Mouse (Mus musculus) neural tube, embryonic 15.5 days (tissue): Measurements from ENCODE around the gene Mllt3. TPM values are rescaled to one million over a fixed set of nuclear protein-coding genes. Genes with fewer than 3 reads are reported as not detected.

Experiments used
- ATAC-seq: fragments of 200-750 bp; cut with Nextera tagmentation; 2 replicates; pipeline ENCODE4 v1.8.0; 2017; ENCODE audit warnings: mild to moderate bottlenecking, moderate TSS enrichment, moderate library complexity; ENCODE audit not compliant: low FRiP score
- H3K27ac ChIP-seq: fragments of 300-500 bp; sonication (generic); replicated peaks from 2 replicates; pipeline ENCODE4 v1.5.1; 2015; ENCODE audit warnings: mild to moderate bottlenecking, inconsistent platforms
- H3K27me3 ChIP-seq: fragments of 300-500 bp; sonication (generic); replicated peaks from 2 replicates; pipeline ENCODE4 v1.6.1; 2015; ENCODE audit warnings: inconsistent platforms
- H3K36me3 ChIP-seq: fragments of 300-500 bp; sonication (generic); 2 replicates; pipeline ENCODE4 v1.6.1; 2015; ENCODE audit warnings: inconsistent platforms
- H3K4me1 ChIP-seq: fragments of 300-500 bp; sonication (generic); 2 replicates; pipeline ENCODE4 v1.6.1; 2015; ENCODE audit warnings: inconsistent platforms
- H3K4me2 ChIP-seq: fragments of 300-500 bp; sonication (generic); 2 replicates; pipeline ENCODE4 v1.6.1; 2015; ENCODE audit warnings: inconsistent platforms, mild to moderate bottlenecking, moderate library complexity
- H3K4me3 ChIP-seq: fragments of 300-500 bp; sonication (generic); replicated peaks from 2 replicates; pipeline ENCODE4 v1.5.1; 2015; ENCODE audit warnings: mild to moderate bottlenecking, inconsistent platforms
- H3K9ac ChIP-seq: fragments of 300-500 bp; sonication (generic); replicated peaks from 2 replicates; pipeline ENCODE4 v1.6.1; 2015; ENCODE audit warnings: mild to moderate bottlenecking, inconsistent platforms
- H3K9me3 ChIP-seq: fragments of 300-500 bp; sonication (generic); replicated peaks from 2 replicates; pipeline ENCODE4 v1.6.1; 2016; ENCODE audit warnings: inconsistent platforms
- WGBS: fragments of 180-500 bp; shearing (Covaris S2); methylation state at CpG from one replicate; pipeline ENCODE4 v1.1.7; 2015; ENCODE audit warnings: mixed read lengths; 5-methylcytosine and 5-hydroxymethylcytosine counted together
- polyA plus RNA-seq: library from polyadenylated mRNA; unstranded; fragments of >200 nt; fragmentation: Nextera tagmentation; extraction: Ambion mirVana; gene quantifications from 2 replicates; pipeline ENCODE4 v1.2.1, GENCODE M21; 2015

The Mllt3 gene
- polyA plus RNA-seq, 1 experiment from 2014 or later, result 69.0 TPM

- no peak overlapping the region for H3K9ac ChIP-seq
- H3K27me3 ChIP-seq, result no peaks in the 10 kb centered on the region
- H3K4me3 ChIP-seq, result no peak overlapping the region
- no peaks in the 10 kb centered on the region for H3K36me3 ChIP-seq
- H3K27ac ChIP-seq, result no peak overlapping the region
- peaks cover 4% of the 10 kb centered on the region; the same call in 1 of the 2 replicates for H3K4me1 ChIP-seq
- no peak for ATAC-seq
- no peak overlapping the region for H3K4me2 ChIP-seq
- H3K9me3 ChIP-seq, result no peaks in the 10 kb centered on the region
- WGBS, result 95% methylated on average over 1 of the region's 1 CpGs
These were observed 214.9 kb downstream of the Mllt3 start for GRCm38 (mm10) chr4:87818276-87818675.

- H3K9ac ChIP-seq, result no peak overlapping the region
- ATAC-seq, result no peak
- WGBS, result 80% methylated on average over 7 of the region's 7 CpGs
- H3K27me3 ChIP-seq, result no peaks in the 10 kb centered on the region
- H3K27ac ChIP-seq, result no peak overlapping the region
- H3K4me3 ChIP-seq, result no peak overlapping the region
- peaks cover 4% of the 10 kb centered on the region; the same call in 1 of the 2 replicates for H3K4me1 ChIP-seq
- no peaks in the 10 kb centered on the region for H3K36me3 ChIP-seq
- H3K9me3 ChIP-seq, result no peaks in the 10 kb centered on the region
- H3K4me2 ChIP-seq, result no peak overlapping the region
These were observed 217.6 kb downstream of the Mllt3 start for GRCm38 (mm10) chr4:87815465-87816108.

- 75% methylated on average over 2 of the region's 2 CpGs for WGBS
- H3K27me3 ChIP-seq, result no peaks in the 10 kb centered on the region
- no peaks in the 10 kb centered on the region for H3K4me1 ChIP-seq
- no peak overlapping the region for H3K27ac ChIP-seq
- H3K4me3 ChIP-seq, result no peak overlapping the region
- no peak overlapping the region for H3K4me2 ChIP-seq
- no peaks in the 10 kb centered on the region for H3K9me3 ChIP-seq
- ATAC-seq, result no peak
- H3K9ac ChIP-seq, result no peak overlapping the region
- H3K36me3 ChIP-seq, result no peaks in the 10 kb centered on the region
These were observed 221.3 kb downstream of the Mllt3 start for GRCm38 (mm10) chr4:87811899-87812298.

GRCm38 (mm10) chr4:87806196-87806987 lies 226.8 kb downstream of the Mllt3 start:
- 12% methylated on average over 6 of the region's 6 CpGs for WGBS
- H3K9me3 ChIP-seq, result no peaks in the 10 kb centered on the region
- no peak overlapping the region for H3K27ac ChIP-seq
- no peaks in the 10 kb centered on the region for H3K36me3 ChIP-seq
- no peak for ATAC-seq
- no peak overlapping the region for H3K4me2 ChIP-seq
- H3K4me3 ChIP-seq, result no peak overlapping the region
- no peak overlapping the region for H3K9ac ChIP-seq
- H3K4me1 ChIP-seq, result peaks cover 11% of the 10 kb centered on the region; the same call in 1 of the 2 replicates
- H3K27me3 ChIP-seq, result no peaks in the 10 kb centered on the region

GRCm38 (mm10) chr4:87804576-87804975 lies 228.6 kb downstream of the Mllt3 start:
- peaks cover 15% of the 10 kb centered on the region; the same call in 1 of the 2 replicates for H3K4me1 ChIP-seq
- no peak overlapping the region for H3K4me2 ChIP-seq
- whole genome bisulfite sequencing, result 16% methylated on average over 3 of the region's 3 CpGs

GRCm38 (mm10) chr4:87803313-87803712 lies 229.9 kb downstream of the Mllt3 start:
- Histone ChIP-seq H3K27ac (no peak overlapping the region), H3K4me1 (peaks cover 15% of the 10 kb centered on the region; the same call in 1 of the 2 replicates), H3K27me3 (no peaks in the 10 kb centered on the region), H3K9ac (no peak overlapping the region), H3K4me2 (no peak overlapping the region), H3K4me3 (no peak overlapping the region), H3K9me3 (no peaks in the 10 kb centered on the region), H3K36me3 (no peaks in the 10 kb centered on the region)
- WGBS, result 28% methylated on average over 3 of the region's 3 CpGs
- no peak for ATAC-seq

More at GRCm38 (mm10) chr4:87804576-87804975, 228.6 kb downstream of the Mllt3 start:
- H3K9ac ChIP-seq, result no peak overlapping the region
- H3K36me3 ChIP-seq, result no peaks in the 10 kb centered on the region
- H3K27me3 ChIP-seq, result no peaks in the 10 kb centered on the region
- no peak overlapping the region for H3K4me3 ChIP-seq
- H3K27ac ChIP-seq, result no peak overlapping the region
- H3K9me3 ChIP-seq, result no peaks in the 10 kb centered on the region
- ATAC-seq, result no peak

- H3K36me3 ChIP-seq, result no peaks in the 10 kb centered on the region
- H3K9ac ChIP-seq, result no peak overlapping the region
- no peak overlapping the region for H3K27ac ChIP-seq
- H3K4me1 ChIP-seq, result peaks cover 15% of the 10 kb centered on the region; the same call in 1 of the 2 replicates
- 19% methylated on average over 4 of the region's 4 CpGs for WGBS
- H3K9me3 ChIP-seq, result no peaks in the 10 kb centered on the region
- no peak overlapping the region for H3K4me3 ChIP-seq
- no peaks in the 10 kb centered on the region for H3K27me3 ChIP-seq
- ATAC-seq, result no peak
- no peak overlapping the region for H3K4me2 ChIP-seq
These were observed 231.0 kb downstream of the Mllt3 start for GRCm38 (mm10) chr4:87802140-87802539.

GRCm38 (mm10) chr4:87801332-87801731 lies 231.8 kb downstream of the Mllt3 start:
- H3K9ac ChIP-seq, result no peak overlapping the region
- peaks cover 14% of the 10 kb centered on the region; the same call in 1 of the 2 replicates for H3K4me1 ChIP-seq
- WGBS, result 40% methylated on average over 3 of the region's 3 CpGs
- no peaks in the 10 kb centered on the region for H3K9me3 ChIP-seq
- ATAC-seq, result no peak
- no peak overlapping the region for H3K4me2 ChIP-seq
- no peaks in the 10 kb centered on the region for H3K36me3 ChIP-seq
- no peak overlapping the region for H3K4me3 ChIP-seq
- no peak overlapping the region for H3K27ac ChIP-seq
- H3K27me3 ChIP-seq, result no peaks in the 10 kb centered on the region

GRCm38 (mm10) chr4:87800276-87800675 lies 232.9 kb downstream of the Mllt3 start:
- H3K9me3 ChIP-seq, result no peaks in the 10 kb centered on the region
- no peak overlapping the region for H3K4me2 ChIP-seq
- H3K4me1 ChIP-seq, result peaks cover 10% of the 10 kb centered on the region; the same call in 1 of the 2 replicates
- no peaks in the 10 kb centered on the region for H3K27me3 ChIP-seq
- H3K27ac ChIP-seq, result no peak overlapping the region
- H3K36me3 ChIP-seq, result no peaks in the 10 kb centered on the region
- H3K4me3 ChIP-seq, result no peak overlapping the region
- no peak overlapping the region for H3K9ac ChIP-seq
- 23% methylated on average over 1 of the region's 1 CpGs for WGBS
- no peak for ATAC-seq

- H3K27me3 ChIP-seq, result no peaks in the 10 kb centered on the region
- ATAC-seq, result no peak
- no peak overlapping the region for H3K4me2 ChIP-seq
- 83% methylated on average over 2 of the region's 2 CpGs for WGBS
- no peaks in the 10 kb centered on the region for H3K36me3 ChIP-seq
- H3K9ac ChIP-seq, result no peak overlapping the region
- H3K4me1 ChIP-seq, result peaks cover 9% of the 10 kb centered on the region; the same call in 1 of the 2 replicates
- H3K4me3 ChIP-seq, result no peak overlapping the region
- H3K27ac ChIP-seq, result no peak overlapping the region
- no peaks in the 10 kb centered on the region for H3K9me3 ChIP-seq
These were observed 233.7 kb downstream of the Mllt3 start for GRCm38 (mm10) chr4:87799418-87799817.

- Histone ChIP-seq H3K9ac (no peak overlapping the region), H3K27me3 (no peaks in the 10 kb centered on the region), H3K36me3 (peaks cover 9% of the 10 kb centered on the region; the same call in 1 of the 2 replicates), H3K4me3 (no peak overlapping the region), H3K9me3 (no peaks in the 10 kb centered on the region), H3K27ac (no peak overlapping the region), H3K4me2 (no peak overlapping the region), H3K4me1 (peaks cover 4% of the 10 kb centered on the region; the same call in 1 of the 2 replicates)
- no peak for ATAC-seq
- 71% methylated on average over 4 of the region's 4 CpGs for WGBS
These were observed 237.9 kb downstream of the Mllt3 start for GRCm38 (mm10) chr4:87795261-87795660.

GRCm38 (mm10) chr4:87794216-87794615 lies 238.9 kb downstream of the Mllt3 start:
- Histone ChIP-seq H3K9me3 (no peaks in the 10 kb centered on the region), H3K4me1 (peaks cover 2% of the 10 kb centered on the region; the same call in 1 of the 2 replicates), H3K27me3 (no peaks in the 10 kb centered on the region), H3K4me3 (no peak overlapping the region), H3K36me3 (peaks cover 9% of the 10 kb centered on the region), H3K9ac (no peak overlapping the region), H3K27ac (no peak overlapping the region), H3K4me2 (no peak overlapping the region)
- no peak for ATAC-seq
- 73% methylated on average over 3 of the region's 3 CpGs for WGBS
